Mouse (Mus musculus) embryo, embryonic 9.5 days (tissue): Measurements from ENCODE around the gene Rpp38.

Experiments used
- DNase-seq: peaks from one replicate; pipeline ENCODE4 v3.0.0-alpha.2; 2017; ENCODE audit errors: extremely low spot score

Gene Rpp38

GRCm38 (mm10) chr2:3285709-3286108 is 46.7 kb downstream of the Rpp38 start:
- DNase-seq = no peak

DNA sequence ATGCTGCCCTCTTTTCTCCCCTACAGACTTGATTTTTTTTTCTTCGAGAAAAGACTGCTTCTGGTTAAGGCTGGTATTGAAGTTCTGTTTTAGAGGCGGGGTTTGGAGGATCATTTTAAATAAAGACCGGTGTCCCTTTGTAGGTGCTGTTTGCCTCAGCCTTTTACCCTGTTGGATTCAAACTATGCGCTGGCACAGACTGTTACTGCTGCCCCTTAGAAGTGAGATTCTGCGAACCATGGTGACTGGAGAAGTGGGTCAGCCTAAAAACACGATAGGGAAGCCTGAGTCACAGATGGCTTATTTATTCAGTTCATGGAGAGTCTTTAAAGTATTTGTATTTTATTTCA is 47.3 kb downstream of the Rpp38 start:
- DNase-seq = no peak

DNA sequence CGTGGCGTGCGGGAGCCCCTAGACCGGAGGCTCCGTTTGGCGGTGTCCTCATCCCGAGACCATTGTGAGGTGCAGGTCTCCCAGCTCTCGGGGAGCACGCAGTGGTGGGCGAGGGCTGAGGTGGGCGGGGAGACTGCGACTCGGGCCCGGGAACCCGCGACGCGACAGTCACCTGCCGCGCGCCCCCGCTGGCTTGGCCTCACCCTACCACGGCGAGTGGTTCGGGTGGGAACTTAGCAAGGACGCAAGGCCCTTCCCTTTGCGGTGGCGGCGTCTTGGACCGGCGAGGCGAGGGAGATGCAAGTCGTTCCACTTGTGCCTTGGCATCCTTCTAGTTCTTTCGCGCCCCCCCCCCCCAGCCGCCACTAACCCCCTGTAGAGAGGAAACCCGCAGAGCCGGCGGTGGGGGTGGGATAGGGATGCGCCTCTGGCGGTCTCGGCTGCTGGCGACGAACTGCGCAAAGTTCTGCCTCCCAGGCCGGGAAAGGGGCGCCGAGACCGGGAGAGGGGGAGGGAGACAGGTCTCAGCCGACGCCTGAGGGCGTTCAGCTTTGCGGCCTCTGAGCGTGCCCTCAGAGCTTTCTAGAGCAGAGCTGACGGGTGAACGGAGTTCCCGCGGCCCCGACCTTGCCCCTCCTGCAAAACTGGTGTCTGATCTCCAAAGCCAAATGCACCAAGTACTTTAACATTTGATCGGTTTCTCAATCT is 47.8 kb downstream of the Rpp38 start:
- peak; percentile 78 for DNase-seq

- peak; percentile 99 for DNase-seq
Measured at GRCm38 (mm10) chr2:3283602-3284472, 48.6 kb downstream of the Rpp38 start, which contains the start of gene Nmt2. Gene Nmt2 (plus strand): TSS chr2:3284212.

DNA sequence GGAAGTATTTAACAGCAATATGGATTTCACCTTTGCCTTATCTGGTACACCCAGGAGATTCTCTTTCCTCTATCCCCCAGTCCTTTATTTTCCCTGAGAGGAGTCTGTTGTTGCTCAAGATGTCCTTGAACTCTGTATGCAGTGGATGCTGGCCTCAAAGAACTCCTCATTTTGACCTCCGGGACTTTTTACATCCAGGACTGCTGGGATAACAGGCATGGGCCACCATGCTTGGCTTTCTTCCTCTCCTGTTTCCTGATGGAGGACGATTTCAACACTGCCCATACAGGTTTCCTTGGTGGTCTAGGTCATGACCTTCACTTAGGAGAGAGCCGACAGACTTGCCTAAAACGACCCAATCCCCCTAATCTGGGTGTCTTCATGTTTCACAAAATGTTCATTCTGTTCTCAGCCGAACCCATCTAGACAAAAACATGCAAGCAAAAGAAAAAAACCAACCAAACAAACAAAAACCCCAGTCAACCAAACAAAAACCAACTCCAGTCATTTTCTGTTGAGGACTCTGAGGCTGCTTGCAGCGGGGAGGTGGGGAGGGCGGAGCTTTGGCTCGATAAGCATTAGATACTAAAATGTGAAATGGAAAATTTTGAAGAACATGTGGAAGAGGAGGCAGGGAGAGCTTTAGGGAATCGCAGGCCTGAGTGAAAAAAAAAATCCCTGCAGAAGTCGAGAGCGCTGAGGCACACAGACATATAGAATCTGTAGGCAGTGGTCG is 49.4 kb downstream of the Rpp38 start:
- peak; percentile 52 for DNase-seq

- DNase-seq = no peak
Measured at GRCm38 (mm10) chr2:3281311-3281710, 51.1 kb downstream of the Rpp38 start.
